In the genomic region with DNA sequence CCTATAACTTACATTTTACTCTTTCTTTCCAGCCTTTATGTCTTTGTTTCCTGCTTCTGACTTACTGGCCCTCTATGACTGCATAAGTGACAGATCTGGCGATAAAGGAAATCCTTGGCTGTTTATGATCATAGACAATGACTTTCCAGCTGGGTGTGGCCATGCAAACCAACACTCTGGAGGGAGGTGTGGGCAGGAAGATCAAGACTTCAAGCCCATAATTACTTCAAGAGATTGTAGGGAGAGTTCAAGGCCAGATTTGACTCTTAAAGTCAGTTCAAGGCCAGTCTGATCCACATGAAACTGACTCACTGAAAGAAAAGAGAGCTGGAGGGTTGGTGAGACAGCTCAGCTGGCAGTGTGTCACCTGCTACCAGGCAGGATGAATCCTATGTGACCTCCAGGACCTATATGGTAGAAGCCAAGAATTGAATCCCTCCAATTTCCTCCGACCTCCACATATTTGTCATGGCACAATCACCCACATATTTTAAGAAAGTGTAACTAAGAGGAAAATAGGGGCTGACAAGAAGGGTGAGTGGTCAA, we compare ENCODE assay signal across 28 mouse cellular contexts. TPM values are rescaled to one million over a fixed set of nuclear protein-coding genes. Genes with fewer than 3 reads are reported as not detected.
DNase-seq lines count a peak whose midpoint lies in the region; TF ChIP-seq lines count a peak whose summit lies in the region.
"Had no signal": no experiment of that assay in that cellular context is flagged by ENCODE, and none has a peak within 500 bp of the region (broad histone marks: within the 10 kb centered on the region; RNA-seq: fewer than 3 reads in every experiment).

No protein-coding gene starts in this region.

- H3K36me3 ChIP-seq in testis, adult 2 months (ENCODE audit: control insufficient read depth, insufficient read depth, low read length) = no peaks in the 10 kb centered on the region
- peaks cover 27% of the 10 kb centered on the region for H3K36me3 ChIP-seq in thymus, adult 2 months (ENCODE audit: control insufficient read depth, insufficient read depth, low read length)

- peaks cover 15% of the 10 kb centered on the region for H3K4me1 ChIP-seq in testis, adult 2 months (ENCODE audit: control insufficient read depth, insufficient read depth, low read length)
- no peaks in the 10 kb centered on the region for H3K4me1 ChIP-seq in thymus, adult 2 months (replicated peaks; ENCODE audit: control insufficient read depth, insufficient read depth, low read length)
- H3K4me1 ChIP-seq: embryonic facial prominence, embryonic 13.5 days; forebrain, embryonic 12.5 days; forebrain, embryonic 15.5 days; hindbrain, embryonic 12.5 days; hindbrain, embryonic 15.5 days had no signal

- peak overlapping the region; percentile 42; the same call in 1 of the 2 replicates for H3K27ac ChIP-seq in testis, adult 2 months (ENCODE audit: control insufficient read depth, insufficient read depth, low read depth, low read length)
- H3K27ac ChIP-seq in thymus, adult 2 months (ENCODE audit: control insufficient read depth, insufficient read depth, low read length) = no peak overlapping the region
- H3K27ac ChIP-seq: embryonic facial prominence, embryonic 10.5 days; embryonic facial prominence, embryonic 13.5 days; forebrain, embryonic 12.5 days; forebrain, embryonic 15.5 days; heart, adult 2 months; hindbrain, embryonic 12.5 days; hindbrain, embryonic 15.5 days had no signal

- TF ChIP-seq POLR2A in testis, adult 2 months (IDR thresholded peaks at IDR 0.05; ENCODE audit: control insufficient read depth, low read depth, low read length) = no peak
- no peak for TF ChIP-seq POLR2A in thymus, adult 2 months (IDR thresholded peaks at IDR 0.05; ENCODE audit: control insufficient read depth, extremely low read depth, insufficient read depth, low read length, poor library complexity)

- H3K4me3 ChIP-seq in testis, adult 2 months (ENCODE audit: control insufficient read depth, low read depth, low read length) = no peak overlapping the region
- H3K4me3 ChIP-seq in thymus, adult 2 months (ENCODE audit: control insufficient read depth, insufficient read depth, low read length) = no peak overlapping the region
- H3K4me3 ChIP-seq: embryonic facial prominence, embryonic 10.5 days; embryonic facial prominence, embryonic 13.5 days; erythroblast, embryonic 14.5 days; forebrain, embryonic 12.5 days; forebrain, embryonic 15.5 days; heart, adult 2 months; hindbrain, embryonic 12.5 days; hindbrain, embryonic 15.5 days had no signal

- 35% methylated on average over 2 of the region's 2 CpGs for WGBS in large intestine, adult 2 months
- WGBS in thymus, adult 2 months = 92% methylated on average over 2 of the region's 2 CpGs

- no peaks in the 10 kb centered on the region for H3K27me3 ChIP-seq in testis, adult 2 months (ENCODE audit: control insufficient read depth, insufficient read depth, low read length)
- no peaks in the 10 kb centered on the region for H3K27me3 ChIP-seq in thymus, adult 2 months (ENCODE audit: control insufficient read depth, insufficient read depth, low read length)
- H3K27me3 ChIP-seq: CH12.LX; embryonic facial prominence, embryonic 13.5 days; forebrain, embryonic 12.5 days; forebrain, embryonic 15.5 days; hindbrain, embryonic 15.5 days; Patski had no signal

- no peak for TF ChIP-seq CTCF in testis, adult 2 months (IDR thresholded peaks at IDR 0.05; ENCODE audit: control insufficient read depth, insufficient read depth, insufficient replicate concordance, low read depth, low read length)
- no peak for TF ChIP-seq CTCF in thymus, adult 2 months (IDR thresholded peaks at IDR 0.05; ENCODE audit: borderline replicate concordance, control insufficient read depth, extremely low read depth, insufficient read depth, low read length, poor library complexity)

- peak; percentile 69 for DNase-seq in adrenal gland, adult 2 months
- no peak for DNase-seq in adrenal gland, adult 18-20 months (ENCODE audit: low spot score in 2 of 2)
- no peak for DNase-seq in testis, postnatal 14 days (ENCODE audit: low spot score)
- DNase-seq in large intestine, adult 2 months (ENCODE audit: low read depth, low spot score) = peak; percentile 78
- no peak for DNase-seq in thymus, adult 2 months
- DNase-seq in spleen, postnatal 4 days (ENCODE audit: low spot score in 2 of 2) = no peak
- DNase-seq: B cell, adult 2 months; cerebellum, adult 11-12 months; cerebellum, adult 8-10 months; cerebellum, postnatal 10 days; cerebellum, postnatal 36 days; embryo, embryonic 11 days; gastrocnemius, postnatal 25 days; heart, adult 2 months had no signal

RNA-seq across cellular contexts. Expression of gene 1700020D05Rik, which starts 3.2 kb away (rescaled TPM):
- total RNA-seq in adrenal gland, adult 2 months (2021) = 1 to 10 TPM in 1 of 2 experiments, under 1 TPM in 1; 0.86 to 1.1 TPM
- polyA plus RNA-seq in adrenal gland, adult 2 months (2012; rRNA removed) = 1.0 and 1.2 TPM in 2 replicates
- total RNA-seq in adrenal gland, adult 18-20 months (2021) = 1 to 10 TPM; 1.7 to 2.2 TPM
- 289 and 311 TPM in 2 replicates for polyA plus RNA-seq in testis, adult 2 months (2012; rRNA removed)
- 0.14 and 0.15 TPM in 2 replicates for polyA plus RNA-seq in large intestine, adult 2 months (2012; rRNA removed)
- polyA plus RNA-seq in thymus, adult 2 months (2012; rRNA removed) = 3.3 and 3.5 TPM in 2 replicates
- polyA plus RNA-seq: embryonic facial prominence, embryonic 10.5 days; embryonic facial prominence, embryonic 13.5 days; heart, embryonic 11.5 days; heart, postnatal 0 days; intestine, embryonic 14.5 days had no signal

RNA-seq across cellular contexts. Expression of gene Snx32, which starts 9.9 kb away (rescaled TPM):
- total RNA-seq in adrenal gland, adult 2 months (2021) = 10 to 100 TPM; 12.2 to 14.1 TPM
- 13.0 and 15.0 TPM in 2 replicates for polyA plus RNA-seq in adrenal gland, adult 2 months (2012; rRNA removed)
- total RNA-seq in adrenal gland, adult 18-20 months (2021) = 10 to 100 TPM; 12.3 to 12.4 TPM
- 11.0 and 12.7 TPM in 2 replicates for polyA plus RNA-seq in testis, adult 2 months (2012; rRNA removed)
- 3.2 and 3.7 TPM in 2 replicates for polyA plus RNA-seq in large intestine, adult 2 months (2012; rRNA removed)
- 20.0 and 22.6 TPM in 2 replicates for polyA plus RNA-seq in thymus, adult 2 months (2012; rRNA removed)

RNA-seq across cellular contexts. Expression of gene Cfl1, which starts 10.1 kb away (rescaled TPM):
- 100 to 1,000 TPM; 732 to 783 TPM for total RNA-seq in adrenal gland, adult 2 months (2021)
- polyA plus RNA-seq in adrenal gland, adult 2 months (2012; rRNA removed) = 308 and 311 TPM in 2 replicates
- total RNA-seq in adrenal gland, adult 18-20 months (2021) = 100 to 1,000 TPM; 689 to 693 TPM
- 225 and 243 TPM in 2 replicates for polyA plus RNA-seq in testis, adult 2 months (2012; rRNA removed)
- 697 and 725 TPM in 2 replicates for polyA plus RNA-seq in large intestine, adult 2 months (2012; rRNA removed)
- 1,557 and 1,580 TPM in 2 replicates for polyA plus RNA-seq in thymus, adult 2 months (2012; rRNA removed)

RNA-seq across cellular contexts. Expression of gene Mus81, which starts 12.2 kb away (rescaled TPM):
- 10 to 100 TPM; 23.2 to 24.9 TPM for total RNA-seq in adrenal gland, adult 2 months (2021)
- 39.5 and 45.7 TPM in 2 replicates for polyA plus RNA-seq in adrenal gland, adult 2 months (2012; rRNA removed)
- total RNA-seq in adrenal gland, adult 18-20 months (2021) = 10 to 100 TPM; 25.1 to 35.8 TPM
- 55.3 and 69.7 TPM in 2 replicates for polyA plus RNA-seq in testis, adult 2 months (2012; rRNA removed)
- polyA plus RNA-seq in large intestine, adult 2 months (2012; rRNA removed) = 23.6 and 29.1 TPM in 2 replicates
- 127 and 149 TPM in 2 replicates for polyA plus RNA-seq in thymus, adult 2 months (2012; rRNA removed)

RNA-seq across cellular contexts. Expression of gene Efemp2, which starts 26.6 kb away (rescaled TPM):
- 100 to 1,000 TPM in 1 of 2 experiments, 10 to 100 TPM in 1; 49.7 to 107 TPM for total RNA-seq in adrenal gland, adult 2 months (2021)
- polyA plus RNA-seq in adrenal gland, adult 2 months (2012; rRNA removed) = 112 and 116 TPM in 2 replicates
- 10 to 100 TPM; 56.9 to 91.1 TPM for total RNA-seq in adrenal gland, adult 18-20 months (2021)
- polyA plus RNA-seq in testis, adult 2 months (2012; rRNA removed) = 17.3 and 17.6 TPM in 2 replicates
- 30.2 and 37.5 TPM in 2 replicates for polyA plus RNA-seq in large intestine, adult 2 months (2012; rRNA removed)
- 17.3 and 21.6 TPM in 2 replicates for polyA plus RNA-seq in thymus, adult 2 months (2012; rRNA removed)
- total RNA-seq: hematopoietic stem cell, adult 5-6 weeks had no signal

Comparison
In these comparisons a context has a peak if more than half of its experiments do, and no peak if none do; other contexts are left out.
1. DNase-seq: peak in adrenal gland, adult 2 months (single experiment) and large intestine, adult 2 months (single experiment); none in adrenal gland, adult 18-20 months (0 of 2), testis, postnatal 14 days (single experiment), thymus, adult 2 months (single experiment) and spleen, postnatal 4 days (0 of 2).
2. RNA of gene 1700020D05Rik, which starts 3.2 kb away (polyA plus RNA-seq): 289 to 311 TPM in testis, adult 2 months; 3.3 to 3.5 TPM in thymus, adult 2 months, 1.0 to 1.2 TPM in adrenal gland, adult 2 months and 0.14 to 0.15 TPM in large intestine, adult 2 months; every median in the first group is over 10 times any median in the second.